Mouse (Mus musculus): ENCODE measurements around the gene Htr3a.

DNA sequence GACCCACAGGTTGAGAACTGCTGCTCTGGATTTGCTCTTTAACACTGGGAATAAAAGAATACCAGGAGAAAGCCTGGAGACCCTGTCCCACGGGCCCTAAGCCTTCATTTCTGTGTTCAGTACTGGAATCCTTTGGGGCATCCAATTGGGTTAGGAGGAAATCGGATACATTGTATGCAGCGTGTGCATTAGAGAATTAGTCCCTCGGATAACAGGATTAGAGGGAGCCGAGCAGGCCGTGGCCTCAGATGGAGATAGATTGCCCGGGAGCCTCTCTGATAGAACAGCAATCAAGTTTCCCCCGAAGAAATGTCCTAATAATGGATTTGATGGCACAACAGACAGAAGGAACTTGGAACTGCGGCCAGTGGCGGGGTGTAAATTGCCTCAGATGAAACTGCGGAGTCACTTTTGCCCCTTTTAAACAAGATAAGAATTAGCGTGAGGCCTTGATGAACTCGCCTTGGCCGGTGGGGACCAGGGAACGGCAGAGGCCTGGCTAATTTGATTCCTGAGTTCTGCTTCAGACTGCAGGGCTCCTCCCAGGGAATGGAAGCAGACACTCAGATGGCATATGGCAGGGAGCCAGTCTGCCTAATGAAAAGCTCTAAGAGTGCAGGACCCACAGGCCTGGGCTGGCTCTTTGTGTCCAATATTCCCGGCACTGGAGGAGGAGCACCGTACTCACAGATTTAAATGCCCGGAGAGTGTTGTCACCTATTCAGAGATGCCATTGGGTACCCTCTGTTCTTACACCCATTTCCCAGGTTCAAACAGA is 5.3 kb upstream of the Htr3a start:
- TF ChIP-seq EP300 (IDR thresholded peaks at IDR 0.05; ENCODE audit: low read depth) (no peak), CTCF (IDR thresholded peaks at IDR 0.05; ENCODE audit: low read depth) (no peak)
